Mouse (Mus musculus): Measurements from ENCODE around the gene Stk39. TPM values are rescaled to one million over a fixed set of nuclear protein-coding genes. Genes with fewer than 3 reads are reported as not detected.

Gene Stk39
- polyA plus RNA-seq, 1 experiment = 3.6 TPM

GRCm38 (mm10) chr2:68393611-68394549, 78.2 kb downstream of the Stk39 start:
- Histone ChIP-seq H3K4me3 (replicated peaks; ENCODE audit: extremely low read depth, low read depth, low read length) (no peak overlapping the region), H3K4me1 (ENCODE audit: control insufficient read depth, insufficient read depth, low read length) (no peaks in the 10 kb centered on the region)
- no peak for TF ChIP-seq CTCF (IDR thresholded peaks at IDR 0.05; ENCODE audit: insufficient read depth, low read length)
- TF ChIP-seq POLR2A (IDR thresholded peaks at IDR 0.05; ENCODE audit: borderline replicate concordance, extremely low read depth, low read depth, low read length) = no peak
- DNase-seq = no peak
- WGBS = 80% methylated on average over 13 of the region's 13 CpGs

GRCm38 (mm10) chr2:68387824-68388582, 84.1 kb downstream of the Stk39 start:
- no peak overlapping the region for H3K4me3 ChIP-seq (replicated peaks; ENCODE audit: extremely low read depth, low read depth, low read length)
- TF ChIP-seq CTCF (IDR thresholded peaks at IDR 0.05; ENCODE audit: insufficient read depth, low read length) (no peak), POLR2A (IDR thresholded peaks at IDR 0.05; ENCODE audit: borderline replicate concordance, extremely low read depth, low read depth, low read length) (no peak)
- DNase-seq = no peak
- H3K4me1 ChIP-seq (ENCODE audit: control insufficient read depth, insufficient read depth, low read length) = no peaks in the 10 kb centered on the region
- 81% methylated on average over 14 of the region's 14 CpGs for WGBS

- Histone ChIP-seq H3K4me3 (replicated peaks; ENCODE audit: extremely low read depth, low read depth, low read length) (no peak overlapping the region), H3K4me1 (ENCODE audit: control insufficient read depth, insufficient read depth, low read length) (0 out of 2 replicates have a peak, but pooled peaks cover 6% of the 10 kb centered on the region)
- no peak for TF ChIP-seq POLR2A (IDR thresholded peaks at IDR 0.05; ENCODE audit: borderline replicate concordance, extremely low read depth, low read depth, low read length)
- no peak for TF ChIP-seq CTCF (IDR thresholded peaks at IDR 0.05; ENCODE audit: insufficient read depth, low read length)
- no peak for DNase-seq
- 80% methylated on average over 10 of the region's 10 CpGs for WGBS
Measured at GRCm38 (mm10) chr2:68386313-68386863, 85.7 kb downstream of the Stk39 start.

DNA sequence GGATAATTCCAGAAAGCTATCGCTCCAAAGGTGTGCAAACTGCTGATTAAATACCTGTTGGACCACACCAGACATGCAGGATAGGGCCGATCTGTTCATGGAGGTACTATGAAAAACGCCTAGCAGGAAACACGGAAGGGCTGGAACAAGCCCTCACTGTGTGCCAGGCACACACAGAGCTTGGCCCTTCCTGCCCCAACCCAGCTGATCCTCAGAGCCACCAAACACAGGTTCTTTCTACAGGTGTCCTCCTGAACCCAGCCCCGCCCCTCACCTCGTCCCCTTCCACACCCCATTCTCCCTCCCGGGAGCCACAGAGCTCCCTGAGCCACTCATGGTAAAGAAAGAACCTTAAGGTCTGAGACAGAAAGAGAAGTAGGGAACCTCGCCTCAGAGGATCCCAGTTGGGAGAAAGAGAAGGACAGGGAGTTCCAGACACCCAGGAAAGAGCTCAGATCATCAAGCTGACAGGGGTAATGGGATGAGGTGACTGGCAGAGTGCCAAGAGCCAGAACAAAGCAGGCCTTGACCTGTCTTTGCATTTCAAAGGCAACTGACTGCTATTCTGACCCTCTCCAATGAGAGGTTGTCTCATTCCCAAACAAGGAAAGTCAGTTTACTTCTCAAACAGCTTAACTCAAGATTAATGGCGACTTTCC, 86.3 kb downstream of the Stk39 start:
- 79% methylated on average over 9 of the region's 9 CpGs for WGBS
- DNase-seq = no peak
- no peak for TF ChIP-seq POLR2A (IDR thresholded peaks at IDR 0.05; ENCODE audit: borderline replicate concordance, extremely low read depth, low read depth, low read length)
- TF ChIP-seq CTCF (IDR thresholded peaks at IDR 0.05; ENCODE audit: insufficient read depth, low read length) = no peak
- H3K4me1 ChIP-seq (ENCODE audit: control insufficient read depth, insufficient read depth, low read length) = 0 out of 2 replicates have a peak, but pooled peaks cover 6% of the 10 kb centered on the region
- no peak overlapping the region for H3K4me3 ChIP-seq (replicated peaks; ENCODE audit: extremely low read depth, low read depth, low read length)

DNA sequence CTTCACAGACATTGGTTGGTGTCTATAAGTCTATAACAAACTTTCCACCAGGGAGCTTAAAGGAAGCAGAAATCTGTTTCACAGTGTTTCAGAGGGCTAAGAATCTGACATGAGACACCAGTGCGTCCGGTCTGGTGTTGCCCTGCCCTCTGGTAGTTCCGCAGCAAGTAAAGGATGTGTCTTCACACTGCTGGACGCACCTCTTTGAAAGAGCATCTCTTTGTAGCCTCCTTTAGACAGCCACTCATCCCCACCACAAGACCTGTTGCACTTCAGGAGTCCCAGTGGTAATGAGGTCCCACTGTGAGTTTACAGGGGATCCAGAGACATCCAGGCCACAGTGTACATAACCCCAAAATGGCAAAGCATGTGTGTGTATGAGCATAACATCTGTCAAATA, 88.1 kb downstream of the Stk39 start:
- no peak overlapping the region for H3K4me3 ChIP-seq (replicated peaks; ENCODE audit: extremely low read depth, low read depth, low read length)
- WGBS = 93% methylated on average over 4 of the region's 4 CpGs
- no peak for DNase-seq
- TF ChIP-seq POLR2A (IDR thresholded peaks at IDR 0.05; ENCODE audit: borderline replicate concordance, extremely low read depth, low read depth, low read length) (no peak), CTCF (IDR thresholded peaks at IDR 0.05; ENCODE audit: insufficient read depth, low read length) (no peak)
- H3K4me1 ChIP-seq (ENCODE audit: control insufficient read depth, insufficient read depth, low read length) = 0 out of 2 replicates have a peak, but pooled peaks cover 6% of the 10 kb centered on the region

DNA sequence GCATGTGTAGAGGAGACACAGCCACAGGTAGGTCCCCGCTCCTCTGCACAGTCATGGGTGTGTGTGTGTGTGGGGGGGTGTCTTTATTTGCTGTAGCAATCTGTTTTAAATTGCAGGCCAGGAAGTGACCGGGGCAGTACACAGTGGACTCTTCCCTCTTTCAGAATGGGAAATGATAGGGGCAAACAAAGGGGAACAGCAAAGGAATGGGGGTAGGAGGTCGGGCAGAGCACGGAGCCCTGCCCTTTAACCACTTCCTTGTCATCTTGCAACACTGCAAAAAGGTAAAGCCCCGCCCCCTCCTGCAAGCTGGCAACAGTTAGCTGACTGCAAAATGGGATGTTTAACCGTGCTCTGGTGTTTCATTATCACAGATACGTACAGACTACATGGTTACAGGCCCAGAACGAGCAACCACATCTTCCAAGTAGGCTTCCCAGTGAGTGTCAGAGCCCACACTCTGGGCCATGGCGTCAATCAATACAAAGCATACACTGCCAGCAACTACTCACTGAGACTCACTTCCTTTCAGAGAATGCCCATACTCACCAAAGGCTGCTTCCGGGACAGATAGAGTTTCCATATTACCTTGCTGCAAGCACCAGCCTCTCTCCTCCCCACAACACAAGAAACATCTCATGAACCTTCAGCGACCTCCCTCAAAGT, 89.5 kb downstream of the Stk39 start:
- WGBS = 54% methylated on average over 11 of the region's 11 CpGs
- H3K4me3 ChIP-seq (replicated peaks; ENCODE audit: extremely low read depth, low read depth, low read length) = no peak overlapping the region
- no peak for TF ChIP-seq CTCF (IDR thresholded peaks at IDR 0.05; ENCODE audit: insufficient read depth, low read length)
- TF ChIP-seq POLR2A (IDR thresholded peaks at IDR 0.05; ENCODE audit: borderline replicate concordance, extremely low read depth, low read depth, low read length) = no peak
- DNase-seq = no peak
- 0 out of 2 replicates have a peak, but pooled peaks cover 6% of the 10 kb centered on the region for H3K4me1 ChIP-seq (ENCODE audit: control insufficient read depth, insufficient read depth, low read length)

DNA sequence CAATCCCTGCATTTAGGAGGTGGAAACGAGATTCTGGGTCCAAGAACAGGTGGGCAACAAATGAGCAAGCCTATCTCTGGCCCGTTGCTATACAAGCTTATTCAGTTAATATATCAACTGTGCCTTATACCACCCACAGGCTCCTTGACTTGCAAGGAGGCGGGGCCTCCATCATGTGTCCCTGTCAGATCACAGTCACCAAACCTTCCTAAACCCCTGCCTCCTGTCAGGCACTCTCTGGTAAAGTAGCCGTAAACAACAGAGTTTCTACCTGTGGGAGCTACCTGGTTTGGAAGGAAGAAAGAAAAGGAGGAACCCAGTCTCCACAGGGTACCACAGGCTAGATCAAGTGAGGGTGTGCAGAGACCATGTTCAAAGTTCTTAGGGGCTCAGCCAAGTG, 90.2 kb downstream of the Stk39 start:
- WGBS = 79% methylated on average over 4 of the region's 4 CpGs
- no peak for TF ChIP-seq POLR2A (IDR thresholded peaks at IDR 0.05; ENCODE audit: borderline replicate concordance, extremely low read depth, low read depth, low read length)
- TF ChIP-seq CTCF (IDR thresholded peaks at IDR 0.05; ENCODE audit: insufficient read depth, low read length) = no peak
- H3K4me3 ChIP-seq (replicated peaks; ENCODE audit: extremely low read depth, low read depth, low read length) = no peak overlapping the region
- no peak for DNase-seq
- 0 out of 2 replicates have a peak, but pooled peaks cover 6% of the 10 kb centered on the region for H3K4me1 ChIP-seq (ENCODE audit: control insufficient read depth, insufficient read depth, low read length)

DNA sequence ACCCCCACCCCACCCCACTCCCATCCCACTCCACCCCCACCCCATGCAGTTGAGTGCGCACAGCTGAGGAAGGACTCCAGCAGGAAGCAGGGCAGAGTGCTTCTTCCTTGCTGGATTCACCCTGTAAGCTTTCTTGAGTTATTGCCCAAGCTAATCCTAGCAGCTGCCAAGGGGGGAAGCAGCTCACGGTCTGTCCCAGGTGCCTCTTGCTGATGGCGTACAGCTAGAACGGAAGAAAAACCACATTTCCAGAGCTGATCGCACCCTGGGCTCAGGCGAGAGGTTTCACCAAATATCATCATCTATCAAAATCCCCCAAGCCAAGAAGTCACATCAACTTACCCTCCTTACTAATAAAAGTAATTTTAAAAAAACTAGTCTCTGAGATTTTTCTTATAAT, 90.9 kb downstream of the Stk39 start:
- TF ChIP-seq CTCF (IDR thresholded peaks at IDR 0.05; ENCODE audit: insufficient read depth, low read length) = no peak
- TF ChIP-seq POLR2A (IDR thresholded peaks at IDR 0.05; ENCODE audit: borderline replicate concordance, extremely low read depth, low read depth, low read length) = no peak
- no peak for DNase-seq
- whole genome bisulfite sequencing = 41% methylated on average over 6 of the region's 6 CpGs
- H3K4me3 ChIP-seq (replicated peaks; ENCODE audit: extremely low read depth, low read depth, low read length) = no peak overlapping the region
- 0 out of 2 replicates have a peak, but pooled peaks cover 6% of the 10 kb centered on the region for H3K4me1 ChIP-seq (ENCODE audit: control insufficient read depth, insufficient read depth, low read length)

Measured in lung, adult 2 months (tissue).